Comparison of ENCODE assay signal across 8 mouse cellular contexts in the genomic region with DNA sequence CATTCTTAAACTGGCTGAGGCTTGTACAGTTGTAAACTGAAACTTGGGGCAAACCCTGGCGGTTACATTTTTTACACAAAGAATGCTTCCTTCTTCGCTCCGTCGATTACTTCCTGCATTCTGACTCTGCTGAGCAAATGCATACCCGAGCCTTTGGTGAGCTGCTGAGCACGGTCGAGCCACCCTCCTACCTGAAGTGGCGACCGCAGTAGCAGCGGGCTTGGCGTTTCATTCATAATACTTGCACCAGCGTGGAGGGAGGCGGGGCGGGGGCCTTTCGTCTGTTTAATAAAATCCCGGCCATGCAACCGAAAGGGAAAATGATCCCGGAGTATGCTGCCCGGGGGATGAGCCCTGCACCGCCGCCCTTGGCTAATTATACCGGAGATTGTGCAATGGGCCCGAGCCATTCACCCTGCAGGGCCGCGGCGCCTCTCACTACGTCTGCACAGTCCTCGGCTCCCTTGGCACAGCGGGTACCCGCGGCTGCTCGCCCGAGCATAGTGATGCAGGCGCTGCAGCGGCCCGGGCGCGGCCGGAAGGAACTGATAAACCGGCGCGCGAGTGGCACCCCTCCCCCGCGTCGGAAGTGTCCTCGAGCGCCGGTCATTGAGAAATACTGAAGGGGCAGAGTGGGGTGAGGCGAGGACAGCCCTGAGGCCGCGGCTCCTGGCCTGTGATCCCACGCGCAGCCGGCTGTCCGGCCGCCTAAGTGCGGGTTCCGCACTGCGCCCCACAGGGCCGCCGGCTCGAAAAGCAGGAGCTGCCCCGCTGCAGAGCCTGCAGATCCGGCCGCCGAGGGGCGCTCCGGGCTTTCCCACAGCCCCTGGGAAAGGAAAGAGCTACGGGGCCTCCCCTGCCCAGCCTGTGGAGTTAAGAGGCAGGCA. TPM values are rescaled to one million over a fixed set of nuclear protein-coding genes. Genes with fewer than 3 reads are reported as not detected.
DNase-seq lines count a peak whose midpoint lies in the region; ATAC-seq and TF ChIP-seq lines count a peak whose summit lies in the region.

No protein-coding gene starts in this region.

- H3K9me3 ChIP-seq in heart, embryonic 14.5 days (ENCODE audit: control insufficient read depth, low read length): no peaks in the 10 kb centered on the region
- H3K9me3 ChIP-seq in liver, embryonic 14.5 days (ENCODE audit: control insufficient read depth, low read length): no peaks in the 10 kb centered on the region
- no peaks in the 10 kb centered on the region for H3K9me3 ChIP-seq in stomach, embryonic 14.5 days (ENCODE audit: control insufficient read depth, low read depth, low read length)

- under 1% methylated on average over 68 of the region's 70 CpGs for WGBS in heart, embryonic 14.5 days
- under 1% methylated on average over 70 of the region's 70 CpGs for WGBS in liver, embryonic 14.5 days (ENCODE audit: insufficient replicate concordance)
- 1% methylated on average over 70 of the region's 70 CpGs for WGBS in stomach, embryonic 14.5 days

- peak; percentile 64 for TF ChIP-seq CTCF in liver, embryonic 14.5 days (IDR thresholded peaks at IDR 0.05; ENCODE audit: low read depth)

- H3K4me2 ChIP-seq in heart, embryonic 14.5 days (ENCODE audit: low read length): peak overlapping the region; percentile 87
- peak overlapping the region; percentile 94 for H3K4me2 ChIP-seq in liver, embryonic 14.5 days (ENCODE audit: low read depth)
- peak overlapping the region; percentile 65 for H3K4me2 ChIP-seq in stomach, embryonic 14.5 days (replicated peaks; ENCODE audit: low read depth, low read length)

- peak overlapping the region; percentile 66 for H3K9ac ChIP-seq in heart, embryonic 14.5 days (ENCODE audit: low read length)
- H3K9ac ChIP-seq in liver, embryonic 14.5 days (replicated peaks): peak overlapping the region; percentile 70
- peak overlapping the region; percentile 74 for H3K9ac ChIP-seq in stomach, embryonic 14.5 days (replicated peaks; ENCODE audit: low read depth, low read length)

- peak overlapping the region; percentile 48 to 53 for H3K27ac ChIP-seq in heart, embryonic 14.5 days (replicated peaks in 1 of 2; ENCODE audit: control insufficient read depth in 1 of 2, insufficient read depth in 1 of 2, low read depth in 2 of 2, low read length in 2 of 2)
- H3K27ac ChIP-seq in liver, embryonic 14.5 days: peak overlapping the region; percentile 16; the same call in 1 of the 2 replicates
- H3K27ac ChIP-seq in stomach, embryonic 14.5 days (ENCODE audit: low read length): peak overlapping the region; percentile 96

- no peak for TF ChIP-seq EP300 in liver, embryonic 14.5 days (IDR thresholded peaks at IDR 0.05; ENCODE audit: low read depth)

- peak; percentile 81 for ATAC-seq in erythroid progenitor cell, adult 5-6 weeks (replicated peaks; ENCODE audit: low FRiP score, poor library complexity, severe bottlenecking)
- ATAC-seq in heart, embryonic 14.5 days (ENCODE audit: insufficient number of reproducible peaks, insufficient read depth, low FRiP score, low read depth): peak; percentile 67
- ATAC-seq in liver, embryonic 14.5 days (ENCODE audit: insufficient read depth): peak; percentile 71
- peak; percentile 77 for ATAC-seq in stomach, embryonic 14.5 days (ENCODE audit: insufficient number of reproducible peaks, insufficient read depth, low FRiP score, low read depth)

- DNase-seq in CD8-positive naive resting alpha-beta T cell, adult 2 months (ENCODE audit: low read depth in 2 of 2, low spot score in 2 of 2): peak; percentile 74 to 77
- peak; percentile 42 for DNase-seq in c-Kit-negative CD71-positive TER-119-positive erythroid progenitor cells, embryonic 14.5 days (ENCODE audit: low read depth, low spot score)
- peak; percentile 93 for DNase-seq in kidney, postnatal 10 days
- peak; percentile 46 to 59 (median 52) for DNase-seq in liver, embryonic 14.5 days (ENCODE audit: low read depth in 3 of 3, low spot score in 3 of 3)
- peak; percentile 75 to 78 for DNase-seq in natural killer cell, adult 2 months (ENCODE audit: low spot score in 2 of 2)

- no peaks in the 10 kb centered on the region for H3K36me3 ChIP-seq in heart, embryonic 14.5 days (ENCODE audit: control insufficient read depth, insufficient read depth, low read length)
- H3K36me3 ChIP-seq in liver, embryonic 14.5 days (replicated peaks; ENCODE audit: control insufficient read depth, insufficient read depth, low read depth): no peaks in the 10 kb centered on the region
- H3K36me3 ChIP-seq in stomach, embryonic 14.5 days (ENCODE audit: control insufficient read depth, insufficient read depth, low read length): no peaks in the 10 kb centered on the region

- peak overlapping the region; percentile 57 to 62 for H3K4me3 ChIP-seq in heart, embryonic 14.5 days (ENCODE audit: control insufficient read depth in 1 of 2, insufficient read depth in 1 of 2, low read depth in 1 of 2, low read length in 2 of 2)
- peak overlapping the region; percentile 74 to 80 for H3K4me3 ChIP-seq in liver, embryonic 14.5 days (ENCODE audit: insufficient read depth in 1 of 2, low read depth in 2 of 2, low read length in 2 of 2)
- peak overlapping the region; percentile 68 for H3K4me3 ChIP-seq in stomach, embryonic 14.5 days (ENCODE audit: low read depth, low read length)

- H3K27me3 ChIP-seq in heart, embryonic 14.5 days (ENCODE audit: control insufficient read depth, insufficient read depth, low read length): no peaks in the 10 kb centered on the region
- H3K27me3 ChIP-seq in liver, embryonic 14.5 days (ENCODE audit: control insufficient read depth, insufficient read depth, low read length): no peaks in the 10 kb centered on the region
- no peaks in the 10 kb centered on the region for H3K27me3 ChIP-seq in stomach, embryonic 14.5 days (ENCODE audit: control insufficient read depth, insufficient read depth, low read length)

- peaks cover 10 to 12% of the 10 kb centered on the region in 2 experiments for H3K4me1 ChIP-seq in heart, embryonic 14.5 days (ENCODE audit: control insufficient read depth in 2 of 2, insufficient read depth in 2 of 2, low read length in 2 of 2)
- peaks cover 9 to 13% of the 10 kb centered on the region in 2 experiments for H3K4me1 ChIP-seq in liver, embryonic 14.5 days (replicated peaks; ENCODE audit: control insufficient read depth in 2 of 2, insufficient read depth in 2 of 2, low read length in 1 of 2)
- H3K4me1 ChIP-seq in stomach, embryonic 14.5 days (ENCODE audit: control insufficient read depth, insufficient read depth, low read length): 0 out of 2 replicates have a peak, but pooled peaks cover 3% of the 10 kb centered on the region

RNA-seq across cellular contexts. Expression of a gene that starts 4.1 kb away (rescaled TPM):
- total RNA-seq in erythroid progenitor cell, adult 5-6 weeks (2015; ENCODE audit: low replicate concordance): 4.0 and 10.5 TPM in 2 replicates
- 1.0 and 1.6 TPM in 2 replicates for total RNA-seq in erythroid progenitor cell, adult 5-6 weeks (2017; ENCODE audit: low replicate concordance)
- polyA plus RNA-seq in heart, embryonic 14.5 days (2014; fragmentation: Nextera tagmentation; extraction: Ambion mirVana): 4.1 and 4.9 TPM in 2 replicates
- polyA plus RNA-seq in liver, embryonic 14.5 days (2012; rRNA removed): 3.1 and 3.4 TPM in 2 replicates
- polyA plus RNA-seq in liver, embryonic 14.5 days (2014; fragmentation: Nextera tagmentation; extraction: Ambion mirVana): 1.0 and 1.3 TPM in 2 replicates
- polyA plus RNA-seq in stomach, embryonic 14.5 days (2014; fragmentation: Nextera tagmentation; extraction: Ambion mirVana): 7.9 and 9.6 TPM in 2 replicates

Comparison
In these comparisons a context has a peak if more than half of its experiments do, and no peak if none do; other contexts are left out.
1. Peak in every context shown above with its lines: DNase-seq, ATAC-seq, H3K4me3 ChIP-seq and H3K27ac ChIP-seq.
2. DNase-seq: peak in every context shown above with its lines; median percentile 93 in kidney, postnatal 10 days; 76 in natural killer cell, adult 2 months; 76 in CD8-positive naive resting alpha-beta T cell, adult 2 months; 52 in liver, embryonic 14.5 days; 42 in c-Kit-negative CD71-positive TER-119-positive erythroid progenitor cells, embryonic 14.5 days.
3. H3K27ac ChIP-seq: peak in every context shown above with its lines; median percentile 96 in stomach, embryonic 14.5 days; 50 in heart, embryonic 14.5 days; 16 in liver, embryonic 14.5 days.